Mouse (Mus musculus): ENCODE measurements around the gene Stard5.

- TF ChIP-seq CTCF (IDR thresholded peaks at IDR 0.05; ENCODE audit: low read depth, low read length) = no peak
- no peak for TF ChIP-seq POLR2A (IDR thresholded peaks at IDR 0.05; ENCODE audit: borderline replicate concordance, low read depth, low read length)
These were observed 27.4 kb upstream of the Stard5 start for GRCm38 (mm10) chr7:83604180-83604944.
